Mouse (Mus musculus) spleen, adult 2 months (tissue): ENCODE results near the gene Tmem132e.

Experiments used
- CTCF ChIP-seq: fragments of 200-500 bp; IDR thresholded peaks from 2 replicates; pipeline ENCODE4 v1.5.1; 2011; ENCODE audit warnings: mild to moderate bottlenecking, inconsistent platforms; ENCODE audit not compliant: insufficient read depth, insufficient read length, insufficient replicate concordance; ENCODE audit errors: extremely low read depth
- POLR2A ChIP-seq: fragments of 200-500 bp; IDR thresholded peaks from 2 replicates; pipeline ENCODE4 v1.6.1; 2011; ENCODE audit warnings: low read depth, low read length, inconsistent platforms

- no peak for TF ChIP-seq CTCF
- no peak for TF ChIP-seq POLR2A
These were observed 78.5 kb downstream of the Tmem132e start for GRCm38 (mm10) chr11:82467218-82467617.
